Mouse (Mus musculus): ENCODE results near the gene Zdhhc3. TPM values are rescaled to one million over a fixed set of nuclear protein-coding genes. Genes with fewer than 3 reads are reported as not detected.

The Zdhhc3 gene
- polyA plus RNA-seq, 1 experiment = 72.9 TPM

DNA sequence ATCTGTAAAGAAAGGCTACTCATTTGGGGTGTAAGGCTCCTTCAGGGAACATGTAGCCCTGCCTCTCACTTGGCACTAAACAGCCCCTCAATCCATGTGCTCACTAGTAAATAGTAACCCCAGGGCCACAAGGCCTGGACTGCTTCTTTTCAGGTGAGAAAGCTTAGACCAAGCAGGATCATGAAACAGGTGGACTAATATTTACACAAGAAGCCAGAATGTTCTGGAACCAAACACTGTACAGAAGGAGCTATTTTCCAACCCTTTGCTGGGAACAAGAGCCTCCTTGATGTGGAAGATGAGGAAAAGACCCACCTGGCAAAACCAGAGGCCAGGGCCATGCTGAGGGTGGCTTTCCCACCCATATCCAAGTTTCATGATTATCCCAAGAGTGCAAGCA is 9.6 kb downstream of the Zdhhc3 start:
- H3K4me1 ChIP-seq (ENCODE audit: control insufficient read depth, insufficient read depth, insufficient read length) = no peaks in the 10 kb centered on the region
- TF ChIP-seq POLR2A (IDR thresholded peaks at IDR 0.05; ENCODE audit: low read depth, low read length) = no peak
- TF ChIP-seq CTCF (IDR thresholded peaks at IDR 0.05; ENCODE audit: extremely low read depth, insufficient read depth, insufficient read length, insufficient replicate concordance) = no peak
- H3K27ac ChIP-seq (ENCODE audit: insufficient read depth, low read length) = no peak overlapping the region
- H3K36me3 ChIP-seq (ENCODE audit: control insufficient read depth, insufficient read depth, low read length) = peaks cover 6% of the 10 kb centered on the region
- H3K4me3 ChIP-seq (ENCODE audit: extremely low read depth, insufficient read depth, insufficient read length) = no peak overlapping the region
- no peaks in the 10 kb centered on the region for H3K27me3 ChIP-seq (ENCODE audit: control insufficient read depth, insufficient read depth, low read length)
- no peak for DNase-seq (ENCODE audit: low read depth in 1 of 2, low spot score in 2 of 2)

DNA sequence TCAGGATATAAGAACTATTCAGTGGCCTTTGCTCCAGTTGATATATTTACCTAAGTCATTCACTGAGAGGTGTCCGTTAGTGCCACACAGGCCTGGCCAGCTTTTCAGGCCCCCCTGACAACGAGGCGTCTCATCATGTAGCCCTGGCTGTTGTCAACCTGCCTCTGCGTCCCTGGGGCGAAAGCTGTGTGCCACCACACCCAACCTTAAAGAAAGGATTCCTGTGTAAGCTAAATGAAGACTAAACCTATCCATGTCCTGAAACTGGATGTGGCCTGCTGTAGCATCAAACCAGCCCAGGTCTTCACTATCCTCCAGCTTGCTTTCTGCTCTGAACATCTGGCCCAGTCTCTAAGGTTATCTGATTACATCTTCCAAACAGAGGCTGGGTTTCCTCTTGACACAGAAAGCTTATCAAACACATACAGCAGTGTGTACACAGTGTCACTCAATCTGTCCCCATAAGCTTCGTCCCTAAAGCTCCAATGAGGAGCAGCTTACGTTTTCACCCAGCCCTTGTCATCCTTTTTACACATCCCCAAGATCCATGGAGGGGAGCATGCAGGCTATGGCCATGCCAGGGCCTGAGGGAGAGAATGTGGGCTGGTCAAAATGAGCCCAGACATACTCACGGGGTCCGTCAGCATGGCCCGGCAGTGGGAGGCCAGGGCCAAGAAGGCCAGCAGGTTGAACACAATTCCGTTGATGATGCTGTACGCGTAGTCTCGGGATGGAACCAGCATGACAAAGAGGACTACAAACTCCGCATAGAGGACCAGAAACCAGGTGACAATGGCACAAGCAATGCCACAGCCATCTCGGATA is 13.2 kb downstream of the Zdhhc3 start:
- H3K27me3 ChIP-seq (ENCODE audit: control insufficient read depth, insufficient read depth, low read length) = no peaks in the 10 kb centered on the region
- H3K4me1 ChIP-seq (ENCODE audit: control insufficient read depth, insufficient read depth, insufficient read length) = no peaks in the 10 kb centered on the region
- TF ChIP-seq POLR2A (IDR thresholded peaks at IDR 0.05; ENCODE audit: low read depth, low read length) = no peak
- no peak for TF ChIP-seq CTCF (IDR thresholded peaks at IDR 0.05; ENCODE audit: extremely low read depth, insufficient read depth, insufficient read length, insufficient replicate concordance)
- WGBS = 95% methylated on average over 16 of the region's 16 CpGs
- no peak for DNase-seq (ENCODE audit: low read depth in 1 of 2, low spot score in 2 of 2)
- H3K4me3 ChIP-seq (ENCODE audit: extremely low read depth, insufficient read depth, insufficient read length) = no peak overlapping the region
- H3K27ac ChIP-seq (ENCODE audit: insufficient read depth, low read length) = no peak overlapping the region
- peaks cover 15% of the 10 kb centered on the region for H3K36me3 ChIP-seq (ENCODE audit: control insufficient read depth, insufficient read depth, low read length)

DNA sequence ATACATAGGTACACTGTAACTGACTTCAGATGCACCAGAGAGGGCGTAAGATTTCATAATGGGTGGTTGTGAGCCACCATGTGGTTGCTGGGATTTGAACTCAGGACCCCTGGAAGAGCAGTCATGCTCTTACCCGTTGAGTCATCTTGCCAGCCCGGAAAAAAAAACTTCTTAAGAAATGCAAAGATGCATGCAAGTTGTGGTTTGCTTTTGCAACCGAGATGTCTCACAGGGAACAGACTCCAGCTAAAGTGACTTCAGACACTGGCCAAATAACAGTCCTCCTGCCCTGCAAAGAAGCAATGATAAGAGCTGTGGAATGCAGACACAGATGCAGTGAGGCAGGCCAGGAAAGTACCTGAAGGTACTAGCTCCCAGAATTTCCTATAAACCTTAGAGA is 22.2 kb downstream of the Zdhhc3 start:
- Histone ChIP-seq H3K27me3 (ENCODE audit: control insufficient read depth, insufficient read depth, low read length) (no peaks in the 10 kb centered on the region), H3K36me3 (ENCODE audit: control insufficient read depth, insufficient read depth, low read length) (peaks cover 11% of the 10 kb centered on the region; the same call in 1 of the 2 replicates), H3K4me3 (ENCODE audit: extremely low read depth, insufficient read depth, insufficient read length) (no peak overlapping the region), H3K4me1 (ENCODE audit: control insufficient read depth, insufficient read depth, insufficient read length) (no peaks in the 10 kb centered on the region), H3K27ac (ENCODE audit: insufficient read depth, low read length) (no peak overlapping the region)
- WGBS = 77% methylated on average over 4 of the region's 4 CpGs
- no peak for DNase-seq (ENCODE audit: low read depth in 1 of 2, low spot score in 2 of 2)
- TF ChIP-seq CTCF (IDR thresholded peaks at IDR 0.05; ENCODE audit: extremely low read depth, insufficient read depth, insufficient read length, insufficient replicate concordance) (no peak), POLR2A (IDR thresholded peaks at IDR 0.05; ENCODE audit: low read depth, low read length) (no peak)

DNA sequence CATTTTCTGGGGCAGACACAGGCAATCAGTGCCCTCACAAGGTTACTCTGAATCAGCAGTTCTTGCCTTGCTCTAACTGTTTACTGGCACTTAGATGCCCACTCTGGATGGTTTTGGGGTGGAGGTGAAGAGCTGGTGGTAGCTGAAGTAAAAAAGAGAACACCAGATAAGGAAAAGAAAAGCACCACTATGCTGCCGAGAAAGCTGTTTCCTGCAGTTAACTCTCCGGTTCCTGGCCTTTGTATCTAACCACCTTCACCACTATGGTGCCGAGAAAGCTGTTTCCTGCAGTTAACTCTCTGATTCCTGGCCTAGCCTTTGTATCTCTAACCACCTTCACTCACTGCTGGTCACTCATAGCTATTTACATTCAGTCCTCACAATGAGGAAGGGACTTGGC is 25.4 kb downstream of the Zdhhc3 start:
- Histone ChIP-seq H3K4me3 (ENCODE audit: extremely low read depth, insufficient read depth, insufficient read length) (no peak overlapping the region), H3K4me1 (ENCODE audit: control insufficient read depth, insufficient read depth, insufficient read length) (no peaks in the 10 kb centered on the region), H3K27me3 (ENCODE audit: control insufficient read depth, insufficient read depth, low read length) (no peaks in the 10 kb centered on the region), H3K36me3 (ENCODE audit: control insufficient read depth, insufficient read depth, low read length) (peaks cover 28% of the 10 kb centered on the region), H3K27ac (ENCODE audit: insufficient read depth, low read length) (no peak overlapping the region; the same call in 1 of the 2 replicates)
- no peak for DNase-seq (ENCODE audit: low read depth in 1 of 2, low spot score in 2 of 2)
- TF ChIP-seq POLR2A (IDR thresholded peaks at IDR 0.05; ENCODE audit: low read depth, low read length) (no peak), CTCF (IDR thresholded peaks at IDR 0.05; ENCODE audit: extremely low read depth, insufficient read depth, insufficient read length, insufficient replicate concordance) (no peak)
- 23% methylated on average over 3 of the region's 3 CpGs for whole genome bisulfite sequencing

DNA sequence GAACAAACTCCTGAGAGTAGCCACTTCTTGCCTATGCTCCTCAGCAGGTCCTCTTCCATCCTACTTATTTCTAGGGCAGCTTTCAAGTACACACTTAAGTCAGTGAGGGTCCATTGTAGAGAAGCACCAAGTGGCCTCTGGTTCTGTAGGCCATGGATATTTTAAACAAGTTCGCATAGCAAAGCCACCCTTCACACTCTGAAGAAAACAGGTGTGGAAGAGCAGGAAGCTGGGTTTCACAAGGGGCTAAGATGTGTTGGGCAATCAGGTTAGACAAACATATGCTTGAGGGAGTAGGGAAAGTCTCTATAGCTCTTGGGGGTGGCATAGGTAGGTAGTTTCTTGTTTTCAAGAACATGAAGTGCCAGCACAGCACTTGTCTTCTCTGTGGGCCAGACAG is 27.6 kb downstream of the Zdhhc3 start:
- Histone ChIP-seq H3K27ac (ENCODE audit: insufficient read depth, low read length) (no peak overlapping the region), H3K27me3 (ENCODE audit: control insufficient read depth, insufficient read depth, low read length) (no peaks in the 10 kb centered on the region), H3K36me3 (ENCODE audit: control insufficient read depth, insufficient read depth, low read length) (peaks cover 35% of the 10 kb centered on the region), H3K4me1 (ENCODE audit: control insufficient read depth, insufficient read depth, insufficient read length) (no peaks in the 10 kb centered on the region), H3K4me3 (ENCODE audit: extremely low read depth, insufficient read depth, insufficient read length) (no peak overlapping the region)
- no peak for DNase-seq (ENCODE audit: low read depth in 1 of 2, low spot score in 2 of 2)
- WGBS = 72% methylated on average over 1 of the region's 1 CpGs
- no peak for TF ChIP-seq CTCF (IDR thresholded peaks at IDR 0.05; ENCODE audit: extremely low read depth, insufficient read depth, insufficient read length, insufficient replicate concordance)
- TF ChIP-seq POLR2A (IDR thresholded peaks at IDR 0.05; ENCODE audit: low read depth, low read length) = no peak

DNA sequence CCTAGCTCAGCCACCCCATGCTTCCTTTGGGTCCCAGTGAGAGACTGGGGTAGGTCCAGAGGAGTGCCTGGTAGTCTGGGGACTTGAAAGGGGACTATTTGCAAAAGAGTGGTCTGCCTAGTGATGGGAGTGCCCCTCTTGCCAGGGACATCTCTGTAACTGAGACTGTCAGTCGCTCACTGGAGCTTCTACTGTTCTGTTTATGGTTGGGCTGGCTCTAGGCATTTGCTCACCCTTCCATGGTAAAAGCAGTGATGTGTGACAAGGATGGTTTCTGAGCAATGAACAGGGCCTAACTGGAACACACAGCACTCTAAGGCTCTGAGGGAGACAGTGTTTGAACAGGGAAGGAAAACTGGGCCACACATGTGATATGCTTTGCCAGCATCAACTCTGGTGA is 32.2 kb downstream of the Zdhhc3 start:
- TF ChIP-seq POLR2A (IDR thresholded peaks at IDR 0.05; ENCODE audit: low read depth, low read length) = no peak
- 67% methylated on average over 1 of the region's 1 CpGs for WGBS
- Histone ChIP-seq H3K4me1 (ENCODE audit: control insufficient read depth, insufficient read depth, insufficient read length) (no peaks in the 10 kb centered on the region), H3K4me3 (ENCODE audit: extremely low read depth, insufficient read depth, insufficient read length) (no peak overlapping the region), H3K36me3 (ENCODE audit: control insufficient read depth, insufficient read depth, low read length) (peaks cover 35% of the 10 kb centered on the region), H3K27ac (ENCODE audit: insufficient read depth, low read length) (no peak overlapping the region), H3K27me3 (ENCODE audit: control insufficient read depth, insufficient read depth, low read length) (no peaks in the 10 kb centered on the region)
- no peak for DNase-seq (ENCODE audit: low read depth in 1 of 2, low spot score in 2 of 2)

DNA sequence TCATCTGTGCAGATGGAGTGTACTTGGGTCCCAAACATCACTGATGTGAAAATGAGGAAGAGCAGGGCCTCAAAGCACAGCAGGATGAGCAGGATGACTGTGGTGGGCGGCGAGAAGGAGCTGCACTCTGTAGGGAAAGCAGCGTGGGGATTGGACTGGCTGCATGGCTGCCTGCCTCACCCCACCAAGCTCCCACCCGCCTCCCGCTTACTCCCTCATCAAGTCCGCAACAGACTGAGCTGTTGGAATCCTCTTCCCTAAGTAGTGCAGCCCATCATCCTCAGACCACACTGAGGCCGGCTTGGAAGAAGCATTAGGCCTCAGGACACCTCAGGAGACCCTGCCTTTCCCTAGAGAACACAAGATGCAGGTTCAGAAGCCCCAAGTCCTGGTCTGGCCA is 32.6 kb downstream of the Zdhhc3 start:
- DNase-seq (ENCODE audit: low read depth in 1 of 2, low spot score in 2 of 2) = no peak
- H3K4me1 ChIP-seq (ENCODE audit: control insufficient read depth, insufficient read depth, insufficient read length) = no peaks in the 10 kb centered on the region
- no peak overlapping the region for H3K27ac ChIP-seq (ENCODE audit: insufficient read depth, low read length)
- H3K4me3 ChIP-seq (ENCODE audit: extremely low read depth, insufficient read depth, insufficient read length) = no peak overlapping the region
- H3K36me3 ChIP-seq (ENCODE audit: control insufficient read depth, insufficient read depth, low read length) = peaks cover 35% of the 10 kb centered on the region
- H3K27me3 ChIP-seq (ENCODE audit: control insufficient read depth, insufficient read depth, low read length) = no peaks in the 10 kb centered on the region
- TF ChIP-seq CTCF (IDR thresholded peaks at IDR 0.05; ENCODE audit: extremely low read depth, insufficient read depth, insufficient read length, insufficient replicate concordance) (no peak), POLR2A (IDR thresholded peaks at IDR 0.05; ENCODE audit: low read depth, low read length) (no peak)
- WGBS = 95% methylated on average over 7 of the region's 7 CpGs
